Mouse (Mus musculus) MEL (cell line): ENCODE data around the gene Mrpl47. TPM values are rescaled to one million over a fixed set of nuclear protein-coding genes. Genes with fewer than 3 reads are reported as not detected.
"Not testable (repeated sequence)": the region's sequence is repeated elsewhere in the genome, so short reads cannot be mapped to it uniquely, and the experiment has no call there.

ENCODE experiments used
- DNase-seq: peaks from one replicate; pipeline ENCODE4 v3.0.0; 2011; ENCODE audit warnings: low read depth, low spot score
- H3K27ac ChIP-seq: 2 replicates; pipeline ENCODE4 v1.5.1; 2012; ENCODE audit warnings: low read depth, mild to moderate bottlenecking, control low read depth, low read length, moderate library complexity; ENCODE audit not compliant: control insufficient read depth
- H3K27me3 ChIP-seq, 2 experiments: fragments of 150-350 bp in 1 of 2; sonication (generic) in 1 of 2; 2 replicates each; pipeline ENCODE4 v1.6.1; 2012; ENCODE audit warnings: low read length in 2 of 2, mild to moderate bottlenecking in 2 of 2, improper control_type of control experiment in 1 of 2, moderate library complexity in 1 of 2; ENCODE audit not compliant: insufficient read depth in 2 of 2, control insufficient read depth in 1 of 2
- H3K36me3 ChIP-seq, 2 experiments: 2 replicates each; pipeline ENCODE4 v1.6.1; 2012 to 2014; ENCODE audit warnings: low read length in 2 of 2, improper control_type of control experiment in 1 of 2, inconsistent platforms in 1 of 2, mild to moderate bottlenecking in 1 of 2; ENCODE audit not compliant: insufficient read depth in 2 of 2, control insufficient read depth in 1 of 2
- H3K4me1 ChIP-seq, 2 experiments: fragments of 150-350 bp in 1 of 2; sonication (generic) in 1 of 2; 2 replicates each; pipeline ENCODE4 v1.6.1; 2012; ENCODE audit warnings: low read length in 2 of 2, improper control_type of control experiment in 1 of 2, mild to moderate bottlenecking in 1 of 2; ENCODE audit not compliant: insufficient read depth in 2 of 2, control insufficient read depth in 1 of 2
- H3K4me3 ChIP-seq, 2 experiments: fragments of 150-350 bp in 1 of 2; sonication (generic) in 1 of 2; 2 replicates each; pipeline ENCODE4 v1.5.1; 2012; ENCODE audit warnings: low read depth in 2 of 2, low read length in 2 of 2, mild to moderate bottlenecking in 2 of 2, moderate library complexity in 2 of 2, control low read depth in 1 of 2, improper control_type of control experiment in 1 of 2; ENCODE audit not compliant: control insufficient read depth in 1 of 2, insufficient read depth in 1 of 2
- H3K79me2 ChIP-seq: 2 replicates; pipeline ENCODE4 v1.6.1; 2012; ENCODE audit warnings: mild to moderate bottlenecking, low read length, moderate library complexity; ENCODE audit not compliant: control insufficient read depth, poor library complexity, insufficient read depth
- H3K9ac ChIP-seq: 2 replicates; pipeline ENCODE4 v1.6.1; 2012; ENCODE audit warnings: low read depth, mild to moderate bottlenecking, control low read depth, low read length, moderate library complexity; ENCODE audit not compliant: control insufficient read depth, poor library complexity, severe bottlenecking
- H3K9me3 ChIP-seq: fragments of 150-350 bp; sonication (generic); replicated peaks from 2 replicates; pipeline ENCODE4 v1.6.1; 2012; ENCODE audit warnings: mild to moderate bottlenecking, low read length, improper control_type of control experiment, moderate library complexity; ENCODE audit not compliant: insufficient read depth
- BHLHE40 ChIP-seq: IDR thresholded peaks from 2 replicates; pipeline ENCODE4 v1.6.1; 2012; ENCODE audit warnings: low read depth, mild to moderate bottlenecking, inconsistent platforms, low read length, improper control_type of control experiment, borderline replicate concordance
- CHD2 ChIP-seq: IDR thresholded peaks from 2 replicates; pipeline ENCODE4 v1.6.1; 2011; ENCODE audit warnings: low read length, improper control_type of control experiment
- CTCF ChIP-seq, 3 experiments: IDR thresholded peaks in 2 of 3; conservative IDR thresholded peaks in 1 of 3; 2 replicates each; pipeline ENCODE4 v1.5.1; 2011 to 2012; ENCODE audit warnings: low read length in 3 of 3, low read depth in 2 of 3, mild to moderate bottlenecking in 2 of 3, improper control_type of control experiment in 1 of 3, inconsistent platforms in 1 of 3, mixed read lengths in 1 of 3, moderate library complexity in 1 of 3; ENCODE audit not compliant: control insufficient read depth in 1 of 3, insufficient read depth in 1 of 3, poor library complexity in 1 of 3, severe bottlenecking in 1 of 3
- E2F4 ChIP-seq: IDR thresholded peaks from 2 replicates; pipeline ENCODE4 v1.6.1; 2011; ENCODE audit warnings: low read depth, low read length, improper control_type of control experiment, borderline replicate concordance
- ELF1 ChIP-seq: IDR thresholded peaks from 2 replicates; pipeline ENCODE4 v1.6.1; 2014; ENCODE audit warnings: low read depth, mild to moderate bottlenecking, inconsistent platforms, low read length, improper control_type of control experiment, moderate library complexity
- GABPA ChIP-seq: IDR thresholded peaks from 2 replicates; pipeline ENCODE4 v1.6.1; 2012; ENCODE audit warnings: low read depth, mild to moderate bottlenecking, inconsistent platforms, low read length, improper control_type of control experiment, moderate library complexity
- JUND ChIP-seq: IDR thresholded peaks from 2 replicates; pipeline ENCODE4 v1.6.1; 2011; ENCODE audit warnings: low read depth, mild to moderate bottlenecking, improper control_type of control experiment, low read length
- MXI1 ChIP-seq: IDR thresholded peaks from 2 replicates; pipeline ENCODE4 v1.6.1; 2011; ENCODE audit warnings: mild to moderate bottlenecking, low read depth, low read length, improper control_type of control experiment
- POLR2AphosphoS5 ChIP-seq: IDR thresholded peaks from 2 replicates; pipeline ENCODE4 v1.6.1; 2012; ENCODE audit warnings: low read depth, borderline replicate concordance, mild to moderate bottlenecking, inconsistent platforms, low read length, moderate library complexity, mixed read lengths
- TAL1 ChIP-seq: IDR thresholded peaks from 2 replicates; pipeline ENCODE4 v1.6.1; 2012; ENCODE audit warnings: mild to moderate bottlenecking, inconsistent platforms, low read length, moderate library complexity, mixed read lengths
- USF2 ChIP-seq, 2 experiments: IDR thresholded peaks; 2 replicates each; pipeline ENCODE4 v1.6.1; 2011 to 2012; ENCODE audit warnings: improper control_type of control experiment in 2 of 2, low read length in 2 of 2, borderline replicate concordance in 1 of 2, inconsistent platforms in 1 of 2, low read depth in 1 of 2, mild to moderate bottlenecking in 1 of 2; ENCODE audit not compliant: insufficient read depth in 1 of 2
- ZNF384 ChIP-seq: IDR thresholded peaks from 2 replicates; pipeline ENCODE4 v1.6.1; 2012; ENCODE audit warnings: low read depth, mild to moderate bottlenecking, inconsistent platforms, low read length, improper control_type of control experiment
- polyA plus RNA-seq, 2 experiments: library from polyadenylated mRNA; stranded (reverse) in 1 of 2; unstranded in 1 of 2; fragments of >175 nt in 1 of 2; fragments of >200 nt in 1 of 2; gene quantifications; 2 replicates each; pipeline versions ENCODE4 v1.2.1 to v1.2.4; 2012; ENCODE audit warnings: low replicate concordance in 2 of 2, low read depth in 1 of 2; ENCODE audit not compliant: insufficient read length in 2 of 2, insufficient read depth in 1 of 2, missing spikeins in 1 of 2
- total RNA-seq: library from RNA; depleted of rRNA; stranded (reverse); fragments of 300-350 nt; gene quantifications from 2 replicates; pipeline ENCODE4 v1.2.3, GENCODE M21; 2012

The Mrpl47 gene
- total and polyA plus RNA-seq, 3 experiments, result 70.3 to 73.1 TPM; not detected in 1

DNA sequence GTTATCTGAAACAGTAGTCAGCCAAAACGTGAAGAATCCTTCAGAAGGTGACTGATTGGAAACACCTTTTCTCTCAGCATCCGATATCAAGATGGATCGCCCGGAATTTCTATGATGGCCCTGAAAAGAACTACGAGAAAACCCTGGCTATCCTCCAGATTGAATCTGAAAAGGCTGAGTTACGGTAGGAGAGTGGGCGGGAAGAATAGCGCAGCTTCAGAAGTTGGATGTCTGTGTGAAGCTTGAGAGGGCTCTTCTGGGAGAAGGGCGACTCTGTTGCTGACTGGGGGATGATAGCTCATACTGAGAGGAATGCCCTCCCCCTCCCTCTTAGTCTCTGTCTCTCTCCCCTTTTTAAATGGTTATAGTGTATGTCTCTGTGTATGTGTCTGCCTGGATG, 11.0 kb upstream of the Mrpl47 start:
- H3K9me3 ChIP-seq, result no peaks in the 10 kb centered on the region
- H3K27me3 ChIP-seq, result no peaks in the 10 kb centered on the region
- H3K36me3 ChIP-seq, result peaks cover 0 to 15% of the 10 kb centered on the region in 2 experiments; a peak in 2 of 4 replicates

DNA sequence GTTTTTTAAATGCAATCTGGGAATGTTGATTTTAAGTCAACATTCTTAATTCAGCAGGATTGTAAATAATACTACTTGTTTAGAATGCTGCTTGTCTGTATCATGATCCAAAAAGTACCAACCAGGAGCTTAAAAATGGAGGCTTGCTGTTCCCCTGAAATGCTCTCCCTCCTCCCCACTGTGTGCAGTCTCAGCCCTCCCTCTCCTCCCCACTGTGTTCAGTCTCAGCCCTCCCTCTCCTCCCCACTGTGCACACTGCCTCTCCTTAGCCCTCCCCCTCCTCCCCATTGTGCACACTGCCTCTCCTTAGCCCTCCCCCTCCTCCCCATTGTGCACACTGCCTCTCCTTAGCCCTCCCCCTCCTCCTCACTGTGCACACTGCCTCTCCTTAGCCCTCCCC, 8.0 kb upstream of the Mrpl47 start:
- DNase-seq, H3K27ac ChIP-seq, H3K4me3 ChIP-seq, H3K9me3 ChIP-seq, H3K4me1 ChIP-seq, H3K27me3 ChIP-seq, H3K9ac ChIP-seq: not testable (repeated sequence)
- Histone ChIP-seq H3K79me2 (peaks cover 16% of the 10 kb centered on the region), H3K36me3 (peaks cover 0 to 12% of the 10 kb centered on the region in 2 experiments; a peak in 2 of 4 replicates)

More for the DNA sequence above, 11.0 kb upstream of the Mrpl47 start:
- no peaks in the 10 kb centered on the region for H3K4me1 ChIP-seq
- TF ChIP-seq JUND, result no peak
- no peak overlapping the region for H3K4me3 ChIP-seq
- H3K79me2 ChIP-seq, result peaks cover 6% of the 10 kb centered on the region; the same call in 1 of the 2 replicates
- H3K9ac ChIP-seq, result no peak overlapping the region
- no peak for DNase-seq
- no peak overlapping the region for H3K27ac ChIP-seq

DNA sequence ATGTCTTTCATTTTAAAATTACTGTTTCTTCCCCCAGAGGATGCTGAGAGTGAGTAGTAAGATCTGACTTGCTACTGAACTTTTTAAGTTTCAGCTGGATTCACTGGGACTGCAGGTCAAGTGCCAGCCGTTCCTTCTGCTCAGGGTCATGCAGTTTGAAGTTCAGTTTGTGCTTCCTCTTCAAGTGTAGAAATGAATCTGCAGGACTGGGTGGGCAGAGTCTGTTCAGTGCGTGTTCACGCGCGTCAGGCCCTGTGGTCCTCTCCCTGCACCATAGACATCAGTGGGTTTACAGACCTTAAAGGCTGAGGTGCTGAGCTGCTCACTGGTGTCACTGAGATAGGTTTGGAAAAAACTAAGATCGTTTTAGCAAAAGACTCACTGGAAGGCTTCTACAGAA, 7.6 kb upstream of the Mrpl47 start:
- no peak for TF ChIP-seq CHD2
- no peak for TF ChIP-seq MXI1
- no peak for TF ChIP-seq TAL1
- no peak for TF ChIP-seq E2F4
- TF ChIP-seq USF2 (IDR thresholded peaks at IDR 0.05; ENCODE audit: borderline replicate concordance in 1 of 2, insufficient read depth in 1 of 2, low read depth in 1 of 2, low read length in 2 of 2), result no peak
- TF ChIP-seq BHLHE40, result no peak
- no peak for TF ChIP-seq ZNF384
- TF ChIP-seq GABPA, result no peak
- TF ChIP-seq POLR2AphosphoS5, result no peak
- TF ChIP-seq ELF1, result no peak
- TF ChIP-seq CTCF (IDR thresholded peaks at IDR 0.05 in 2 of 3, conservative IDR thresholded peaks at IDR 0.05 in 1 of 3; ENCODE audit: control insufficient read depth in 1 of 3, insufficient read depth in 1 of 3, low read depth in 2 of 3, low read length in 3 of 3, poor library complexity in 1 of 3, severe bottlenecking in 1 of 3), result no peak
- TF ChIP-seq, all 39 proteins: peak for 0
- H3K9me3 ChIP-seq, result no peaks in the 10 kb centered on the region
- H3K9ac ChIP-seq, result no peak overlapping the region
- DNase-seq, result no peak
- peaks cover 0 to 11% of the 10 kb centered on the region in 2 experiments; a peak in 2 of 4 replicates for H3K36me3 ChIP-seq
- H3K79me2 ChIP-seq, result peaks cover 17% of the 10 kb centered on the region
- H3K27ac ChIP-seq, result no peak overlapping the region
- H3K27me3 ChIP-seq, result no peaks in the 10 kb centered on the region
- H3K4me1 ChIP-seq, result no peaks in the 10 kb centered on the region
- H3K4me3 ChIP-seq, result no peak overlapping the region
